Mouse (Mus musculus) inflammation-experienced regulatory T-cells, adult 6 months (primary cell): ENCODE measurements around the gene Aurka. TPM values are rescaled to one million over a fixed set of nuclear protein-coding genes. Genes with fewer than 3 reads are reported as not detected.

Experiments
- ATAC-seq: one replicate; pipeline ENCODE4 v1.8.0; 2017
- polyA plus RNA-seq, 3 experiments: library from polyadenylated mRNA; unstranded; fragments of 100-300 nt; shearing (Covaris generic); gene quantifications; one replicate each; pipeline ENCODE4 v1.2.1; 2017

The Aurka gene
- polyA plus RNA-seq, 3 experiments from 2014 or later: 6.8 to 41.3 (median 7.5) TPM

DNA sequence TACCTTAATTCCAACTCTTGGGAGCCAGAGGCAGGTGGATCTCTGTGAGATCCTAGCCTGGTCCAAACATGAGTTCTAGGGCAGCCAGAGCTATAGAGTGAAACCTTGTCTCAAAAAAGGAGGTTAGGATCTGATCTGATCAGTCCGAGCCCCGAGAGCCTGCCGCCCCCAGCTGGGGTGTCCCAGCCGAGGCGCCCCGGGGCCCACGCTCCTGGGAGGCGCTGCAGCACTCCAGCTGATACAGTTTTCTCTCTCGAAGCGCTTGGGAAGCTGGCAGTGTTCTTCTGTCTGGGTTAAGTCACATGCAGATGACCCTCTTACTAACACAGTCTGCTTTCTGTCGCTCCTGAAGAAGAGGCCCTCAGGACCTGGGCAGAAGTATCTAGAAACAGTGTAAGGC is 11.0 kb upstream of the Aurka start:
- no peak for ATAC-seq

DNA sequence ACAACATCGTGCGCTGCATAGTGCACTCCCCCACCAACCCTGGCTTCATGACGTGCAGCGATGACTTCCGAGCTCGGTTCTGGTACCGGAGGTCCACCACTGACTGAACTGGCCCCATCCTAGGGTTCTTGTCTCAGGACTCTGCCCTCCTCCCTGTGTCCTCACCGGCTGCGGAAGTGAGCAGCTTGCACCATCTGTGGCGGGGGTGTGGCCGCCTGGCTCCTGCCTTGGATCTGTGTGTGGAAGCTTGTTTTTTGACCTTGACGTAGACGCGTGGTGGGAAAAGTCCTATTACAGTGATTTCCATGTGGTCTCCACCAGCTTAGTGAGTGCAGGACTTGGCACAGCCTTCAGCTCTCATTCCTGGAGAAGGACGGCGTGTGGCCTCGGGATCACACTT is 10.2 kb upstream of the Aurka start:
- no peak for ATAC-seq

DNA sequence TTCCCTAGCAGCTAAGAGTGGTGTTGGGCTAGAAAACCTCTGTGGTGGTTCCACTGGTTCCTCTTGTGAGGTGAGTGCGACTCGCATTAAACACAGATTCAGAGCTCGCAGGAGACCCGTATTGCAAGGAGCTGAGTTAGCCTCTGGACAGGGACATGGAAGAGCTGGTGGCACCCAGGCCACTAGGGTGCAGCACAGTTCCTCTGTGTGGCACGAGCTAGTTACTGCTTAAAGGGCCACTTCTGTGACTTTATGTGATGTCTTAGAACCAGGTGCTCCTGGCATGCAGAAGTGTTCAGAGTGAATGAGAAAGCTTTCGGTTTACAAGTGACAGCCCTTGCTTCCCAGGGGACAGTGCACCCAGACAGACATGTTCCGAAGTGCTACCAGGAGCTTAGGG is 8.0 kb upstream of the Aurka start:
- peak; percentile 90 for ATAC-seq

DNA sequence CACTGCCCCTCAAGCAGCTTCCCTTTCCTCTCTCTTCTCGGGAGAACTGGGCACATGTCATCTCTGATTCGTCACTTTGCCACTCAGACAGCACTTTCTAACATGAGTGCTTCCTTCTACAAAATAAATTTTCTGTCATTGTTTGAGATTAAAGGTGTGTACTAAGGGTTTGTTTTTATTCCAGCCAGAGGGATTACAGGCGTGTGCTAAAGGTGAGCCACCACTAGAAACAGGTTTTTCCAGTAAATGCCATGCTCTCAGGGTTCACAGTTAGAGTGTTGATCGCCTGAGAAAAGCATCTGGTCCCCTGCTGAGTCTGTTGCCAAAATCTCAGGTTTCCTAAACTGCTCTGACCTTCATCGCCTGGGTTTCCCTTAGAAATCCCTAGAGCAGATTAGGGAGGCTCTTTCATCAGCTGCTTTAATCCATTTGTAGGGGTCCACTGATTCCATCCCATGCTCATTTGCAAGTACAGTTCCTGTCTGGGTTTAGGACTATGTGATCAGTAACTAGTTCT is 6.7 kb upstream of the Aurka start:
- ATAC-seq: no peak

DNA sequence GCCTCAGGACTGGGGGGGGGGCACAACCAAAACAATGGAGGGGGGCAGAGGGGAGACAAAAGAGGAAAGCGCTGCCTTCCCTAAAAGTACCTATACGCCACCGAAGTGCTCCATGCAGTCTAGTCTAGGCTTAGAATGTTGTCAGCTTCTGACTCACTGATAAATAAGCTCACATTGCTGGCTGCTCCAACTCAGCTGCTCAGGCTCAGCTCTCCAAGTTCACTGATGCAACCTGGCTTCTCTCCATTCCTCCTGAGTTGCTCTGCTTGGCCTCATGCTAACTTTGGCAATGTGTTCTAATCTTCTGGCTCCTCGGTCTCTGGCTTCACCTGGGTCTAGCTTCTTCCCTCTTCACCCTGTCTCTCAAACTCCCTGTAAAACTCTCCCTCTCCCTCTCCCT is 6.2 kb upstream of the Aurka start:
- no peak for ATAC-seq

DNA sequence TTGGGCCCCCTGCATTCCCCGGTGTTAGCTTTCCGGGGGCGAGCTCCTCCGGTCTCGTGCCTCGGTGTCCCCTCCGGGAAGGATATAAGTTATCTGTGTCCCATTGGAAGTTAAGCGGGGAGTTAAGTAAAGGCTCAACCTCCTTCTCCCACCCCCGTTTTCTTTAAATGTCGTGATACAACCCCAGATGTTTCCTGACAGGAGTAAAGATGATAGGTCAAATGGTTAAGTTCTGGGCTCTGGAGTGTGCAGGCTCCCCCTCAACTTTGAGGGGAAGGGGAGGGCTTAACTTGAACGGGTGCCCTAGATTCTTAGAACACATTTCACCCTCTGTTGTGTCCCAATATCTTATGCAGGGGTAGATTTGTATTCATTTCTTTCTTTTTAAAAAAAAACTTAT is 923 bp upstream of the Aurka start:
- ATAC-seq: no peak

DNA sequence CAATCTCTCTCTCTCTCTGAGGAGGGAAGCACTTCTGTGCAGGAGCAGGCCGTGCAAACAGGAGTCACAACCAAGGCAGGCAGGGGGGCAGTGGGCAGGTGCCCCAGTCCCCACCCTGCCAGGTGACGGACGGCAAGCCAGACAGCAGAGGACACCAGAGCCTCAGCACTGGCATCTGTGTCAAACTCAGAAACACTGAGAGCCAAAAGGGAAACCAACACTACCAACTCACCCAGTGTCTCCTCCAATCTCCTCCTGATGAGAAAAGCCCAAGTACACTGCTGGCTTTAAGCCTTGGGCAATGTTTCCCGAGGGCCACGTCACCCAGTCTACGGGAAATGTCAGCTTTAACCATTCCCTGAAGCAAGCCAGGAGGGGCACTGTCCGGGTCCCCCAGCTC is 7.2 kb downstream of the Aurka start:
- ATAC-seq: no peak

DNA sequence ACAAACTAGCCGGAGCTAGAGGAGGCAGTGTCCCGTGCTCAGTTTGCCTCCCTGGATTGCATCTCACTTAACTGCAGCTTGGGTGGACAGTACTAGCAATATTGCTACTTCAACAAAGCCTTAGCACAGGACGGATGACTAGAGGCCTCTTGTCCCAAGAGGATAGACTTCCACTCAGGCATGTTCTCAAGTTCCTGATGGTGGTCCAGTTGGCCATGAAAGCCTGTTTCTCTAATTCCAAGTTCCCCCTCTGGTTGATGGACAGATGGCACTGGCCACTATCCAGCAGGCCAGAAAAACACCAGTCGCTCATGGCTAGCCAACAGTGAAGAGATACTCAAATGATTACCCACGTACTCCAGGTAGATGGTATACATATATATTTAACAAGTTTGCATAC is 14.5 kb downstream of the Aurka start:
- no peak for ATAC-seq

DNA sequence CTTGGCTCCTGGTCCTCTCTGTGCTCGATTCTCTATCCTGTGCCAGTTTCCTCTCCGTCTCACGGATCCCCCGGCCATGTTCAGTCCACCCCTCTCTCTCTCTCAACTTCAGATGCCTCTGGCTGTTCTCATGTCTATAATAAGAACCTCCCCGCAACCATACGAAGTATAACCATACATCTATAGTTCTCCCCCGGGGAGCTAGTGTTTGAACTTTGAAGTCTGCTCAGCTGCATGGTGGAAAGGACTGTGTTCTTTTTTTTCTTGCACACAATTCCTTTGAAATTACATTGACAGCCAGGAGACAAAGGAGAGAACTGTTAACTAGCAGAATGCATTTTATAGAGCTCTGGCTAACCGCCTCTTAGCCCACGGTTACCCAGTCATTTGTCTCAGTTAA is 15.6 kb downstream of the Aurka start:
- no peak for ATAC-seq

DNA sequence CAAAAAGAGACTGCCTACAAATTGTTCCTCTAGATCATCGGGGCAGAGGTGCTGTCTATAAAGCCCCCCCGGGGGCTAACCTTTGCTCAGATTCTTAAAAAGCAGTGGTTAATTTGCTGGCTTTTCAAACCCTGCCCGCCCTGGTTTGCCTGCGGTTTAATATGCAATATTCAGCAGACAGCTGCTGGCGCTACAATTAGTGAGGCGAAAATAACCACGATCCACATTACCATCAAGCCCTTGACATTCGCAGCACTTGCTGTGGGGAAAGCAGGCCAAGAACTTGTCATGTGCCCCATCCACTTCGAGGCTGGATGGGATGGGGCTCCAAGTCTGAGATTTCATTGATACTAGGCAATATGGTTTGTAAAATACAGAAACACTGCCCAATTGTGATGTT is 17.1 kb downstream of the Aurka start:
- ATAC-seq: no peak

DNA sequence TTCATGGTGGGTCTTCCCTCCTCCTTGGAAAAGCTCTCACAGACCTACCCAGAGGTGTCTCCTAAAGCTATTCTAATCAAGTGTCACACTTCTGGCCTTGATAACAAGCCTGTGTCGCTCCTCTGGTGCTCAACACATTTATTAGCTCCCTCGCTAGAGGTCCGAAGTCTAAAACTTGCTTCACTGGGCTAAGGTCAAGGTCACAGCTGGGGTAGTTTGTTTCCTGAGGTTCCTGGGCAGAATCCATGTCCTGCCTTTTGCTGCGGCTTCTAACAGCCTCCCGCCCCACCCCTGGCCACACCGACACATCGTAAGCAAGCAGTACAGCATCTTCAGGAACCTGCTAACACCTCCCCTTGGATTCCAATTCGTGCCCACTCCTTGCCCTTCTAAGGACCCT is 19.6 kb downstream of the Aurka start:
- no peak for ATAC-seq

DNA sequence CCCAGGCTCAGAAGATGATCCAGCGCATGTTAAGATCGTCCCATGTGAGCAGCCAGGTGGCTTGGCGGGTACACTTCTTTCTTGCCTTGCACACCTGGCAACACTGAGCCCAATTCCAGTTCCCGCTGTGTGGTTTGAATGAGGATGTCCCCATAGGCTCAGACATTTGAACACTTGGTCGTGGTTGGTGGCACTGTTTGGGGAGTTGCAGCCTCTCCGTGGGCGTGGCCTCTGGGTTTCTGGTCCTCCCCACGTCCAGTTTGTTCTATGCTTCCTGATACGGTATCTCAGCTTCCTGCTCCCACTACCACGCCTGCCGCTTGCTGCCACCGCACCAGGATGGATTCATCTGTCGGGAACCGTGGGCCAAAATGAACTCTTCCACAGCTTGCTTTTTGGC is 20.6 kb downstream of the Aurka start:
- ATAC-seq: no peak

DNA sequence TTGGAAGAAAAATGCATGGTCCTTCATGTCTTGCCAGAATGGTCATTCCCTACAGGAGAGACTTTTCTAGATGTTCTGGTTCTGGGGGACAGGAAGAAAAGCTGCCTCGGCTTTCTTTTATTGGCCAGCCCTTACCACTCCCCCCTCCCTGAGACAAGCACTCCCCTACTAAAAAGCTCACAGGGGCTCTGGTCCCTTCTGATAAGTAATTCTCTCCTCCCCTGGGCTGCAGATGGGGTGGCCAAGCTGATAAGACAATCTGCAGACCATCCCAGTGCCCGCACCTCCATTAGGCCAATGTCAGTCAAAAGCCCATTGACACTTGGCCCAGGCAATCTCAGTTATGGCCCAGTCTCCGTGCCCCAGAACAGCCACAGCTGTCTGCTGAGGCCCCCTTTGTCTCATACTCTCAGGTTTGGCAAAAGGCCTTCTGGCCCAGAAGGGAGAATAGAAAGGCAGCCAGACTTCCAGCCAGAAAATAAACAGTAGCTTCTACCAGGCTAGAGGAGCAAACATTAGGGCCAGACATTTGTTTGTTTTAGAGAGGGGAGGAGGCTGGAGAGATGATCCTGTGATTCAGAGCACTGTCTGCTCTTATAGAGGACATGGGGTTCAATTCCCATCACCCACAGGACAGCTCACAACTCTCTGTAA is 21.9 kb downstream of the Aurka start:
- no peak for ATAC-seq

DNA sequence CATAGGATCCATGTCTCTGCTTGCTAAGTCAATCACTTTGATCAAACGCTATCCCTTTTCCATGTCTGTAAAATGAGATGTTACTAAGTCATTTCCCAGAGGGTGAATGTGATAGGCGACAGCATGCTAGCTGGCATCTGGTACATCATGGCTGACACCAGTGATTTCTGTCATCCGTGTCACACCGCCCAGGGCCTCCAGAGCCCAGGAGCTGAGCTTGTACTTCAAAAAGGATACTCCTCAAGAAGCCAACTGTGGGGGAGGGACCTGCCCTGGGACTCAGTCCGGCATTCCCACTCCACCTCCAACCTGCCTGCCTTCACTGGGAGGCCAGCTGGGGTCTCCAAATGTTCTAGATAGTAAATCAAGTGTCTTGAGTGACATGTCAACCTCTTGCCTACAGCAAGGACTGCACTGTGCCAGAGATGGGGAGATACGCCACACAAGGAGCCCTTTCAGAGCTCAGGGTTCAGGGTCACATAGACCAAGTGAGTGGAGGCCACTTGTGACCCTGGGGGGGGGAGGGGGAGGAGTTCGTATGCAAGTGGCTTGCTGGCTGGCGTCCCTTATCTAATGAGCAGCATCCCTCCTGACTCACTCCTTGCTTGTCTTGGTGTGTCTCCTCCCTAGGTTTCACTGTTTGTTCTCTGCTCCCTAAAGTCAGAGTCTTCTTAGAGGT is 23.3 kb downstream of the Aurka start:
- no peak for ATAC-seq

DNA sequence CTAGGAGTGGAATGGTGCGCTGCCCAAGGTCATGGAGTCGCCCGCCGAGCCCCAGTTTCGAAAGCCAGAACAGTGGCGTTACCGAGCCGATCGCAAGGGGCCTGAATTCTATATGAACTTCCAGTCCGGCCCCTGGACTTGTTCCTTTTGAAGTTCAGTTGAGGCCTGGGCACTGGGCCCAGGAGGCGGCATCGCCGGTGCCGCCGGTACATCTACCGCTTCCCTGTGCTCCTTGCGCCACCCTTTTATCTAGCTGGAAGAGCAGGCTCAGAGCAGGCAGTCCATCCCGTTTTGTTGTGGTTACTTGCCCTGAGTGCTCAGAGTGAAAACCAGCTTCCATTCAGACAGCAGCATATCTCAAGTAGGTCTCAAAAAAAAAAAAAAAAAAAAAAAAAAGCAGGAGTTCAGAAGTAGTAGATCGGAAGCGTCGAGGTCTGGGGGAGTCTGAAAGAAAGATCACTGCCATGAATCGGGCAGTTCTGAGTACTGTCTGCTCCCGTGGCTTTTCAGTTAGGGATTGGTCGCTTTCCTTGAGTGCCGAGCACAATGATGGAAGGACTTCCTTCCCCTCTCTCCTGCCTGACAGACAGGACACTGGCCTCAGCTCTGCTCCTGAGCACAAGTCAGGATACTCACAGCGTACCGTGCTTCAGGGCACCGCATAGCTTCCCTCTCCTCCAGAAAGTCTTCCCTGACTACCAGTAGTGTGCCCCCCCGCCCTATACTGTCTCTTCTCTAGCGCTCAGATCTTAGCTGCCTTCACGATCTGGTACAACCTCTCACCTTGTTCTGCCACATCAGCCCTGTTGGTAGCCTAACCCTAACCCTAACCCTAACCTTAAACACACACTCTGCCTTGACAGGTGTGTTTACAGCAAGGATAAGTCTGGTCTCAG is 24.1 kb downstream of the Aurka start:
- no peak for ATAC-seq

DNA sequence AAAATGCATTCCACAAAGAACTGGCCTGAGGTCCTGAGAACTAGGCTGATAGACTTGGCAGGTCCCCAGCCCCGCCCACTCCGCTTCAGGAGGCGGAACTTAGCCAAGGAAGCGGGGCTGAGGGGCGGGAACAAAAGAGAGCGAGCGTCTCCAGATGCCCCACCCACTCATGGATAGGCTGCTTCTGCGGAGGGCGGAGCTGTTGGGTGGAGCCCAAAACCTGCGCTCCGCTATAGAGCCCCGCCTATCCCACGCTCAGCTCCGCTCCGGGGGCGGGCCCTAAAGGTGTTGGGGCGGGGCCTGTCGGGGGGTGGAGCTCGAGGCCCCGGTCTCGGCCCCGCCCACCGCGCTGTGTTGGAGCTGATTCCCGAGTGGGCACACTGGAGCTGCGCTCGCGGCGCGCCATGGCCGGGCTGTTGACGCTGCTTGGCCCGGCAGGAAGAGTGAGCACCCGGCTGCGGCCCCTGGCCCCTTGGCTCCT is 25.0 kb downstream of the Aurka start, which contains the start of gene Fam210b:
Fam210b (plus strand) TSS at position 308 of the 481 bp plus-strand sequence.
- peak; percentile 99 for ATAC-seq

DNA sequence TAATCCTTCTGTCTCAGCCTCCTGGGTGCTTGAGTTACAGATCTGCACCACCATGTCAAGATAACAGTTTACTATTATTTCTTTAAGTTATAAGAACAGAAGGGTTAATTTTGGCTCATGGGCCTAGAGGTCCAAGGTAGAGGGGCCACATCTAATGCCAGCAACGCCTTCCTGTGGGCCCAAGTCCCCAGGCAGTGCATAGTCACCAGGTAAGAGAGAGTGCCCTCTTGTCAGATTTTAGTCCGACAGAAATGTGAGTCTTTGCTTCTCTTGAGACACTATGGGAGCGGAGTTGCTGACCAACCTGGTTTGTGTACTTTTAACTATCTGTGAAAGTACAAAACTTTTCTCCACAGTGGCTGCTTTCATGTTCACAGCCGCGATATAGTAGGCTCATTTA is 25.7 kb downstream of the Aurka start:
- no peak for ATAC-seq

DNA sequence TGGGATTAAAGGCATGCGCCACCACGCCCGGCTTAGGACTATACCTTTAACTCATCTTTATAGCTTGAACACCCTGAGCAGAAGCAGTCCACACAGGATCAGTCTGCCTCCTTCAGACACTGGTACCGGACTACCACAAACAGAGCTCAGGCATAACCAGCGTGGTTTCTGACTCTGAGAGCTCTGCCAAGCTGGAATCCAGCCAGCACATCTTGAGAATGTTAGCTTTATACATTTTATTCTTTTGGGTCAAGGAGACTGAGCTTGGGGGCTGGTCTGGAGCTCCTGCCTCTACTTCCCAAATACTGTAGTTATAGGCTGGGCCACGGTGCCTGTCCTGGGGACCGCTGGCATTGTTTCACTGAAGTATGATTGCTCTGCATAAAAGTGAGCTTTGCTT is 26.6 kb downstream of the Aurka start:
- ATAC-seq: no peak

DNA sequence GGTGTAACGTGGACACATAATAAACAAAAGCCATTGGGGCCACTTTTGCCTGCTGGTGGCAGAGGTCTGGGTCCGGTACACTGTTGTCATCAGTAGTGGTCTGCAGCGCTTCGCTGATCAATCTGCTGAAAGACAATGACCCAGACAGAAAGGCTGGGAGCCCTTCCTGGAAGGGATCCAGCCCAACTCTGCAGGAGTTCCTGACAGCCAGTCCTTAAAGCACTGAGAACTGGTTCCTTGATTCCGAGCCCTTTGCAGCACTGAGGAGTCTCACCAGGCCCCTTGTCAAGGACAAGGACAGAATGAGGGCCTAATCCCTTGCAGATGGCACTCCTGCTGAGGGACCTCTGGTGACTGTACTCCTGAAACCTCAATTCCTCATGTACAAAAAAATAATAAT is 28.7 kb downstream of the Aurka start:
- ATAC-seq: no peak

DNA sequence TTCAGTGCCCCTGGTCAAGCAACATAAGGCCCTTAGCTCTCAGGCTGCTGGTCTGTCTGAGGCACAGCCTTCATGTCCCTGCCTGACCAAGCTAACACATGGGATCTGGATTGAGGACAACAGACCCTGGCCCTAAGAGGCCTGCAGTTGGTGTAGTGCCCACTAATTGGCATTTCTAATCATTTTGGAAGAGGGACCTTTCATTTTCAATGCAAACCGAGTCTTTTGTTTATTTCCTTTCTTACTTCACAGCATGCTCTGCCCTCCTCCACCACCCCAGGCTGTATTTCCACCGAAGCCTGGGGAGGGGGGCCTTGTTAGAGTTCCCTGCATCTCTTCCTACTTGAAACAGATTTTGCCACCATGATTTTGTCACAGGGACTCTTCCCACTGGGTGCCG is 29.4 kb downstream of the Aurka start:
- no peak for ATAC-seq

DNA sequence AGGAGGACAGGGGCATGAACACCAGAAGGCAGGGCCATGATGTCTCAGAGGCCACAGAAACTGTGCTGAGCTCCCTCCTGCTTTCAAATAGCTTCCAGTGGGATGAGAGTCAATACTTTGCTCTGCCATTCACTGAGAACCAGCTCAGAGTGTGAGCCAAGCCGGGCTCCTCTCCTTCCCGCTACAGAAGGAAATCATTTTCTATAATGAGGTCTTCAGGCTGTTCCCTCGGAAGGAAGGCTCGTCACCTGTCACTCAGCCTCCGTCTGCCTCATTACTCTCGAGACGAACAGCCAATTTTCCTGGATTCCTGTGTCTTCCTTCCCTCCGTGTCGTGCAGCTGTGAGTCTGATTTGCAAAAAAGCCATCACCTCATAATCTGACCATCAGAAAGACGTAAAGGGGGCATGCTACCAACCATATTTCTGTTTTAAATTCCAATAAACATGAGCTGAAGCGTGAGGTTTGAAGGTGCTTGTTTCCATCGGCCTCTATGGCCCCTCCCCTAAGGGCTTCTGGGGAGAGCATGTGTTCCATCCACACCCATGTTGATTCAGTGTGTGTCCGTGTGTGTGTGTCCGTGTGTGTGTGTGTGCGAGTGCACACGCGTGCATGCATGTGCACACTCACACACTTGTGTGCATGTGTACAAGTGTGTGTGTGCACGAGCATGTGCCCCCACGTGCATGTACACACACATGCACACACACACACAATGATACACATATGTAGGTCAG is 32.0 kb downstream of the Aurka start:
- ATAC-seq: no peak

DNA sequence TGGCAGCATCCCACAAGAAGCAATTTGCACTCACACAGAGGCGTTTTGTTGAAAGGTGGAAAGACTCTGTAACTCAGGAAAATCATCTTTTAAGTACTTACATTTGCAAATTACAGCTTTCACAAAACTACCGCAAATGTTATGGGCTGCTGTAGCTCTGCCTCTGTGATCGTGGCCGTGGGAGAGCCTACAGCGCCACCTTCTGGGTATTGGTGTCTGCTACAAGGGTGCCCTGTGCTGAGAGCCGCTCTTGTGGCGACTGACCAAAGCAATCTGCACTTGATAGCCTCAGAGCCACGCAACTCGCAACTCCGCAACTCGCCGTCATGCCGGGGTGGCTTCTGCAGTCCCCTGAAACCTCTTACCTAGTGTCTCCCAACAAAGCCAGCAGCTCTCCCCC is 41.2 kb downstream of the Aurka start:
- ATAC-seq: no peak

DNA sequence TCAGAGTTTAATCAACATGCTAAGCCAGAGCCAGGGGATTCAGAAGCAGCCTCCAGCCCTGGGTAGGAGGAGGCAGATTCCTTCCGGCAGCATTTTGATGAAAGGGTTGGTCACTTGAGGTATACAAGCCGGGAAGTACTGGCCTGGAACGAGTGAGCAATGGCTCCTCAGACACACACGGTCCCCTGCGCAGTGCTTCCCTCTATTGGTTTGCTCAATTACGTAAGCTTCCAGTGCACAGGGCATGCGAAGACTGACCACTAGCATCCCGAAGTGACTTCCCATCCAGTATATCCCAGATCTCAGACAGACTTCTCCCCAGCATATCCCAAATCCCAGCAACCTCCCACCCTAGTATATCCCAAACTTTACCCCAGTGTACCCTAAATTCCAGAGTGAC is 42.1 kb downstream of the Aurka start:
- ATAC-seq: no peak
